Mouse (Mus musculus) thymus, adult 2 months (tissue): ENCODE data around the gene Ly6g5c. TPM values are rescaled to one million over a fixed set of nuclear protein-coding genes. Genes with fewer than 3 reads are reported as not detected.

Source experiments
- DNase-seq: peaks from one replicate; pipeline ENCODE4 v3.0.0; 2021
- H3K27ac ChIP-seq: fragments of 200-500 bp; 2 replicates; pipeline ENCODE4 v1.5.1; 2012; ENCODE audit warnings: low read length, control low read depth; ENCODE audit not compliant: control insufficient read depth, insufficient read depth
- H3K27me3 ChIP-seq: fragments of 200-500 bp; 2 replicates; pipeline ENCODE4 v1.6.1; 2012; ENCODE audit warnings: mild to moderate bottlenecking, low read length, moderate library complexity, mixed read lengths; ENCODE audit not compliant: control insufficient read depth, insufficient read depth
- H3K36me3 ChIP-seq: fragments of 200-500 bp; 2 replicates; pipeline ENCODE4 v1.6.1; 2012; ENCODE audit warnings: mild to moderate bottlenecking, low read length, moderate library complexity; ENCODE audit not compliant: control insufficient read depth, insufficient read depth
- H3K4me1 ChIP-seq: fragments of 200-500 bp; replicated peaks from 2 replicates; pipeline ENCODE4 v1.6.1; 2012; ENCODE audit warnings: low read length; ENCODE audit not compliant: control insufficient read depth, insufficient read depth
- H3K4me3 ChIP-seq: fragments of 200-500 bp; 2 replicates; pipeline ENCODE4 v1.5.1; 2012; ENCODE audit warnings: mild to moderate bottlenecking, low read length, control low read depth, moderate library complexity; ENCODE audit not compliant: control insufficient read depth, insufficient read depth
- CTCF ChIP-seq: fragments of 200-500 bp; IDR thresholded peaks from 2 replicates; pipeline ENCODE4 v1.5.1; 2012; ENCODE audit warnings: mild to moderate bottlenecking, control low read depth, low read length, moderate library complexity, borderline replicate concordance; ENCODE audit not compliant: control insufficient read depth, poor library complexity, insufficient read depth; ENCODE audit errors: extremely low read depth
- POLR2A ChIP-seq: fragments of 200-500 bp; IDR thresholded peaks from 2 replicates; pipeline ENCODE4 v1.6.1; 2012; ENCODE audit warnings: mild to moderate bottlenecking, low read length, control low read depth, moderate library complexity; ENCODE audit not compliant: control insufficient read depth, poor library complexity, insufficient read depth; ENCODE audit errors: extremely low read depth
- WGBS: fragments of 180-500 bp; shearing (Covaris S2); methylation state at CpG from one replicate; pipeline ENCODE4 v1.1.7; 2018; 5-methylcytosine and 5-hydroxymethylcytosine counted together
- polyA plus RNA-seq: library from polyadenylated mRNA; depleted of rRNA; stranded (reverse); fragments of >200 nt; gene quantifications from 2 replicates; pipeline ENCODE4 v1.2.3, GENCODE M21; 2012

Ly6g5c gene
- polyA plus RNA-seq, 1 experiment, result 0.27 TPM

DNA sequence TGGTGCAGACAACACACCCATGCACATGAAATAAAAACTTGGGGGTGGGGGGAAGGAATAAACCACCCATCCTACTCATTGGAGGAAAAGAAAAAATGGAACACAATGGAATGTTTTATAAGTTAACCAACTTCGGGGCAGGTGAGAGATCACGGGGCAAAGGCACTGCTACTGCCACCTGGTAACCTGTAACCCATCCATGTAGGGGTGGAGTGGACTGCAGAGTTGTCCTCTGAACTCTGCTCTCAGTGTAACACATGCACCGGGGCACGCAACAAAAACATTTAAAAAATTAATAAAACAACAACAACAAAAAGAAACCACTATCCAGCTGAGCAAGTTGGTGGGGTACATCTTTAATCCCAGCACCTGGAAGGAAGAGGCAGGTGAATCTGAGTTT lies 44.0 kb downstream of the Ly6g5c start:
- Histone ChIP-seq H3K36me3 (peaks cover 91% of the 10 kb centered on the region), H3K4me3 (no peak overlapping the region), H3K27ac (no peak overlapping the region), H3K4me1 (no peaks in the 10 kb centered on the region), H3K27me3 (no peaks in the 10 kb centered on the region)
- TF ChIP-seq POLR2A (no peak), CTCF (no peak)
- DNase-seq, result no peak
- WGBS, result 97% methylated on average over 4 of the region's 4 CpGs

GRCm38 (mm10) chr17:35153077-35153476 lies 45.0 kb downstream of the Ly6g5c start:
- DNase-seq, result no peak
- Histone ChIP-seq H3K4me1 (no peaks in the 10 kb centered on the region), H3K27me3 (no peaks in the 10 kb centered on the region), H3K4me3 (no peak overlapping the region), H3K27ac (no peak overlapping the region), H3K36me3 (peaks cover 95% of the 10 kb centered on the region)
- WGBS, result 95% methylated on average over 9 of the region's 9 CpGs
- TF ChIP-seq POLR2A (no peak), CTCF (no peak)

DNA sequence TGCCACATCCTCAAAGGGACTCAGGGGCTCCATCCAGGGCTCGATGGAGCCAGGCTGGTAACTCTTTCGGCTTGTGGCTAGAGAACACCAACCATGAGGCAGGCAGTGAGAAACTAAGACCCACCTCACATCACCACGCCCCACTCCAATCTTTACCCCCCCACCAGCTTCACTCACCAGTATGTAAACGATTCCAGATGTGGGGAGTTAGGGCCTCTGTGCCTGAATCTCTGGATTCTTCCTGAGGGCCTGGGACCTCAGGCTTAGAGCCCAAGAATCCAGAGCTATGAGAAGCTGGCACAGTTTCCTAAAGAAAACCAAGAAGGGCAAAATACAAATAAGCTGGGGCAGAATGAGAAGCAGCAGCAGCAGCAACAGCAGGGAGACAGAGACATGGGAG lies 45.9 kb downstream of the Ly6g5c start:
- Histone ChIP-seq H3K27me3 (no peaks in the 10 kb centered on the region), H3K36me3 (peaks cover 97% of the 10 kb centered on the region), H3K27ac (no peak overlapping the region), H3K4me3 (no peak overlapping the region), H3K4me1 (no peaks in the 10 kb centered on the region)
- no peak for DNase-seq
- TF ChIP-seq CTCF (no peak), POLR2A (no peak)
- 94% methylated on average over 4 of the region's 4 CpGs for WGBS

- Histone ChIP-seq H3K27ac (no peak overlapping the region), H3K36me3 (peaks cover 97% of the 10 kb centered on the region)
Measured at GRCm38 (mm10) chr17:35154616-35155015, 46.5 kb downstream of the Ly6g5c start.

DNA sequence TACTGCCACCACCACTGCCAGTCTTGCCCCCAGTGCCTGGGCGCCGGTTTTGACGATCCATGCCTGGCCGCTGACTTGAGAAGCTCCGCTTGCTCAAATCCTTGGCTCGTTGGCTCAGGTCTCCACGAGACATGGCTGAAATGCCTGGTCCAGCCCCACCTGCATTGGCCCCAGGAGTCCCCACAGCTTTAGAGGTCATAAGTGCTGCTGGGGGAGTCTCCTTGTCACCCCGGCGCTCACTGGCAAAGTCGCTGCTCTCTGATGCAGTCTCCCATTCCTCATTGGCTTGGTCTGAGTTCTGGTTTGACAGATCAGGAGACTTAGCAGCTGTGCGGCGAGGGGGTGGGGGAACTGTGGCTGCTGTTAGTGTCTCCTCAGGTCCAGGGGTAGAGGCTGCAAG lies 47.4 kb downstream of the Ly6g5c start:
- H3K4me3 ChIP-seq, result no peak overlapping the region
- H3K27ac ChIP-seq, result no peak overlapping the region
- H3K4me1 ChIP-seq, result no peaks in the 10 kb centered on the region
- peaks cover 97% of the 10 kb centered on the region for H3K36me3 ChIP-seq
- TF ChIP-seq POLR2A (no peak), CTCF (no peak)
- H3K27me3 ChIP-seq, result no peaks in the 10 kb centered on the region
- no peak for DNase-seq
- WGBS, result over 99% methylated on average over 12 of the region's 12 CpGs

More at GRCm38 (mm10) chr17:35154616-35155015, 46.5 kb downstream of the Ly6g5c start:
- no peak for TF ChIP-seq CTCF
- TF ChIP-seq POLR2A, result no peak
- DNase-seq, result no peak
- 96% methylated on average over 7 of the region's 7 CpGs for WGBS
- Histone ChIP-seq H3K27me3 (no peaks in the 10 kb centered on the region), H3K4me3 (no peak overlapping the region), H3K4me1 (no peaks in the 10 kb centered on the region)

GRCm38 (mm10) chr17:35156461-35157200 lies 48.6 kb downstream of the Ly6g5c start:
- no peaks in the 10 kb centered on the region for H3K27me3 ChIP-seq
- no peak overlapping the region for H3K27ac ChIP-seq
- 95% methylated on average over 33 of the region's 33 CpGs for WGBS
- peaks cover 100% of the 10 kb centered on the region for H3K36me3 ChIP-seq
- no peak for DNase-seq
- no peak overlapping the region for H3K4me3 ChIP-seq
- TF ChIP-seq POLR2A, result no peak
- TF ChIP-seq CTCF, result no peak
- H3K4me1 ChIP-seq, result no peaks in the 10 kb centered on the region
